Mouse (Mus musculus) hematopoietic multipotent progenitor cell, adult 10-12 weeks (in vitro differentiated cells): ENCODE results near the gene Rag2. TPM values are rescaled to one million over a fixed set of nuclear protein-coding genes. Genes with fewer than 3 reads are reported as not detected.

ENCODE experiments used
- polyA plus RNA-seq: library from polyadenylated mRNA; stranded (reverse); fragments of >175 nt; gene quantifications from 2 replicates; pipeline ENCODE4 v1.2.3, GENCODE M21; 2012; ENCODE audit warnings: low replicate concordance

Rag2 gene
- polyA plus RNA-seq, result not detected in 2 replicates

DNA sequence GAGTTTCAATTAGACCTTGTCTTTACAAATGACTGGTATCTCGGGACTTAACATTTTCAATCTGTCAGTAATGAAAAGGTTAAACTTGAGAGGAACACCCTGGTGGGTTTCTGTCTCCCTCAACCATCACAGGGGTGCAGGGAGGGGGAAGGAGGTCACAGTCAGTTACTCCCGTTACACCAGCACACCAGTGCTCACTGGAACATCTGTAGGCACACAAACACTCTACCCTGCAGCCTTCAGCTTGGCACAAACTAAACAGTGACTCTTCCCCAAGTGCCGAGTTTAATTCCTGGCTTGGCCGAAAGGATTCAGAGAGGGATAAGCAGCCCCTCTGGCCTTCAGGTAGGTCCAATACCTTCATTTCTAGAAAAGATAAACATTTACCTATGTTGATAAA lies at the start of gene Rag2:
Gene Rag2, plus strand, starts transcription at position 193 of the 400 bp plus-strand sequence.

DNA sequence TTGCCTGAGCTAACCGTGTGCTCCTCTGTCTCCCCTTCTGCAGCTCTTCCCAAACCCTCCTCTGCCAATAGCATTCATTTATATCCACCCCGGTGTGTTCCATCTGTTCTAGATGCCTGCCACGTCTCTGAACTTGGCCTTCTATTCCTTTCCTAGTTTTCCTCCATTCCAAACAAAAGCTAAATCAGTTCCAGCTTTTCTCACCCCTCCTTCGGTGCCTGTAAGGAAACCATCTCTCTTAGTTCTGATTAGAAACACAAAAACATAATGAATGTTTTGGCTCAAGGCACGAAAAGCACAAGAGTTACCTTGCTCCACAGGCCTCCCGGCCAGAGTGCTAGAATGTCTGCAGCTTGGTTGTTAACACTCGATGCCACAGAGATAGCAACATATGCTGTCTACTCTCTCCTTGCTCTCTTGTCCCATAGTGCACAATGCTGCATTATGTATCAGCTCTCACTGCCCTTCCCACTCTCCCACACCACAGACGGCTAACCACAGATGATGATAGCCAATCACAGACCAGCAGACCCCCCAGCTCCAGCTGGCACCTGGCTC lies 24.7 kb downstream of the Rag2 start, which contains the start of the genes Rag1 and B230118H07Rik:
Gene Rag1, minus strand, starts transcription at position 388 of the 558 bp plus-strand sequence.
Gene B230118H07Rik, minus strand, starts transcription at position 419 of the 558 bp plus-strand sequence.

DNA sequence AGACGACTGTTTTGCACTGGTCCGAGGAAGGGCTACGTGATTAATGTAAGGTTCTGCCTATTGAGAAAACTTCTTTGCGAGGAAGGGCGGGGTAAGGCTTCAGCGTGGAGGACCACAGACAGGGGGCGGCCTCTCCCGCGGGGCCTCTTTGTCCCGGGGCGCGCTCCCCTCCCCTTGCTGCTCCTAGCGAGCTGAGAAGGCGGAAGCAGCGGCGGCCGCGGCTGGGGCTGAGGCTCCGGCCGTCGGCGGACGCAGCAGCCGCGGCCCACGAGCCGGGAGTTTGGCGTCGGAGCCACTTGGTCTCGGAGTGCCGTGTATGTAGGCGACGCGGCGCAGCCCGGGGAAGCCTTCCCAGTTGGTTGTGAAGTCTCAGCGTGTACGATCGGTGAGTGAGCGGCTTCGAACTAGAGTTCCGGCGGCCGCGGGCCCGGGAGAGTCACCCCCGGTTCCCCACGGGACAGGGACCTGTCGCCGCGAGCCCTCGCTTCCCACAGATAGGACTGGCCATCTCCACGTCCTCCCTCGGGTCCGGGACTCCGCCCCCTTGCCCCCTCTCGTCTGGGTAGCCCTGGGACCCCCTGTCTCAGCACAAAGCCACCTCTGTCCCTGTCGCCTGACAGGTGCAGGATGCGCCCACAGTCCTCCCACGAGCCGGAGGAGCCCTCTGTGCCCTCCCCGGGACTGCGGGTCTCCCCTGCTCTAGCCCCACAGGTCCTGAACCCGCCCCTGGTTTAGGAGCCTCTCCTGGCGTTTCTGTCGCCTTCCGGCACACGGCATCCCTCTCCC lies 53.9 kb downstream of the Rag2 start, which contains the start of gene Traf6:
Gene Traf6, plus strand, starts transcription at position 194 of the 786 bp plus-strand sequence.

Other genes starting within 250 kb of the Rag2 start
- 0.03 TPM in 1 of 2 replicates, not detected in the other for gene Rag1, start 24.8 kb downstream of the Rag2 start, polyA plus RNA-seq
- gene B230118H07Rik, start 24.8 kb downstream of the Rag2 start, polyA plus RNA-seq, result 0.47 TPM in 1 of 2 replicates, not detected in the other
- gene Traf6, start 53.7 kb downstream of the Rag2 start, polyA plus RNA-seq, result 2.0 and 4.1 TPM in 2 replicates